Mouse (Mus musculus): Measurements from ENCODE around the gene Ankrd34c. TPM values are rescaled to one million over a fixed set of nuclear protein-coding genes. Genes with fewer than 3 reads are reported as not detected.

The Ankrd34c gene
- total RNA-seq, 2 experiments from 2014 or later, result not detected

Other genes with a start within 250 kb of the Ankrd34c start
- gene Minar1, start 115.3 kb downstream of the Ankrd34c start, total RNA-seq (2021), result under 1 TPM; 0.07 to 0.16 TPM
- 10 to 100 TPM; 67.3 to 92.8 TPM for gene Tmed3, start 33.4 kb downstream of the Ankrd34c start, total RNA-seq (2021)
- 10 to 100 TPM; 12.7 to 17.1 TPM for gene Rasgrf1, start 171.4 kb upstream of the Ankrd34c start, total RNA-seq (2021)